Mouse (Mus musculus): ENCODE data around the gene Dctn2.

Gene Dctn2

GRCm38 (mm10) chr10:127318009-127318408 lies 51.8 kb downstream of the Dctn2 start:
- no peak for DNase-seq

- no peak for DNase-seq
Observed at GRCm38 (mm10) chr10:127319969-127320368, 53.8 kb downstream of the Dctn2 start.

- DNase-seq: no peak
Observed at GRCm38 (mm10) chr10:127321621-127322020, 55.5 kb downstream of the Dctn2 start, which contains the start of gene Arhgap9. Gene Arhgap9, plus strand, starts transcription at chr10:127321964.

- no peak for DNase-seq
Observed at GRCm38 (mm10) chr10:127322178-127322577, 56.0 kb downstream of the Dctn2 start.

- no peak for DNase-seq
Observed at GRCm38 (mm10) chr10:127322669-127323068, 56.5 kb downstream of the Dctn2 start.

- DNase-seq: no peak
Observed at GRCm38 (mm10) chr10:127323131-127323855, 57.1 kb downstream of the Dctn2 start.

- DNase-seq: no peak
Observed at GRCm38 (mm10) chr10:127324495-127324894, 58.3 kb downstream of the Dctn2 start.

GRCm38 (mm10) chr10:127325454-127326016 lies 59.4 kb downstream of the Dctn2 start:
- no peak for DNase-seq

- no peak for DNase-seq
Observed at GRCm38 (mm10) chr10:127326017-127326801, 60.0 kb downstream of the Dctn2 start.

- DNase-seq: no peak
Observed at GRCm38 (mm10) chr10:127326828-127327227, 60.7 kb downstream of the Dctn2 start.

GRCm38 (mm10) chr10:127327461-127328145 lies 61.4 kb downstream of the Dctn2 start:
- no peak for DNase-seq

GRCm38 (mm10) chr10:127330212-127330611 lies 64.0 kb downstream of the Dctn2 start:
- no peak for DNase-seq

Data from right cerebral cortex, postnatal 4 days (tissue).